Mouse (Mus musculus) hindlimb bud, embryonic 11.5 days (tissue): ENCODE measurements around the gene Atcay.

Experiments used
- DNase-seq: peaks from one replicate; pipeline ENCODE4 v3.0.0-alpha.2; 2012; ENCODE audit warnings: low read depth, low spot score; ENCODE audit errors: extremely low spot score

The Atcay gene

DNA sequence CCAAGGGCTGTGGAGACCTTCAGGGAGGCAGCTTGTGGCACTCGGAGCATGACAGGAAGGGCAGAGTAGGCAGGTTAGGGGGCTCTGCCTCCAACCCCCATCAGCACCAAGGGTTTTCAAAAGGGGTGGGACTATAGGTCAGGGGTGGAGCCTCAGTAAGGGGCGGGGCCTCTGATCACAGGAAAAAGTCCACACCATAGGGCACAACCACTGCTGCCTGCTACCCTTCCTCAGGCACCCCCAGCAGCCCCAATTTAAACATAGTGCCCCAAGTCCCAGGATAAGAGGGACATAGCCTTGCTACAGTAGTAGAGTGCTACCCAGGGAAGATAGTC is 68.3 kb downstream of the Atcay start:
- no peak for DNase-seq

DNA sequence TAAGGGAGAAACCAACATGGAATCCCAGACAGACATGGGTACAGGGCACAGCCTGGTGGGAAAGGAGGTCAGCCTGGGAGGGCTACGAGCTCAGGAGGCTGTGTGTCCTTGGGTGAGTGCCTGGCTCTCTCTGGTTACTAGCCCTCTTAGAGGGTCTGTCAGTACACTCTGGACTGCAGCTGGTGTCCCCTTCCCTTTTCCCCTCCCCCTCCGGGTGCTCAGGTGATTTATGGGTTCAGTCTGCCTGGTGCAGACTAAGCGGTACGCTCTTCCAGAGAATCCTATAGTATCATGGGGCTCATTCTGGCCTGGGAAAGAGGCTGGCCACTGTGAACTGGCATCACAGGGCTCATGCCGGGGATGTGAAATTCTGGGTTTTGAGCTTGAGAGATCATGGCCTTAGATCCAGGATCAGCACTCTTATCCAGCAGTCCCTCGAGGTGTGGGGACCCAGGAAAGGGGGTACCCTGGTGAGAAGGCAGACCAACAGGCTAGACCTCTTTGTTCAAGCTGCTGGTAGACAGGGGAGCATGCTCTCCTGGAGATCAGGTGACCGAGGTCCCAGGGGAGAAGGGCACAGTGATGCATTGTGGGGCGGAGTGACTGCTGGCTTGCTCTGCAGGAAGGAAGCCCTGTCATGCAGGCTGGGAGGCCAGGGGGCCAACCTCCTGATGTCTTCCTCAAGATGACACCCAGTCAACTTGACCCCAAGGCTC is 68.9 kb downstream of the Atcay start:
- no peak for DNase-seq

DNA sequence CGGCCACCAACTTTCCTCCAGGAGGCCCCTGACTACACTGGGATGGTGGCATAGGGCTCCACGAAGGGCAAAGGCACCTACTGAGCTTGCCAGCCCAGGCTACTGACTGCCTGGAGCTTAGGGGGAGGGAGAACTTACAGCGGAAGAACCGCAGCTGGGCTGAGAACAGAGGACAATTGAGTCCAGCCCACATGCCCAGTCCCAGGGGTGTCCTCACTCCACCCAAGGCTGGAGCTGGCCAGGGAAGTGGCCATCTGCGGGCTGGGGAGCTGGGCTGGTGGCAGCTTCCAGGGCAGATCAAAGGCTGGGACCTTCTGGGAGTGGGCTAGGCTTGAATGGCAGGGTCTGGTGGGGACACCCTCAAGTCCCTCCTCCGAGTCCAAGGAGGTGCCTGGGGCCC is 75.9 kb downstream of the Atcay start:
- no peak for DNase-seq
